ENCODE assay signal across 13 mouse cellular contexts in genomic region chr4:59585097-59585496, GRCm38 (mm10). TPM values are rescaled to one million over a fixed set of nuclear protein-coding genes. Genes with fewer than 3 reads are reported as not detected.
DNase-seq lines count a peak whose midpoint lies in the region; ATAC-seq and TF ChIP-seq lines count a peak whose summit lies in the region.
"Had no signal": no experiment of that assay in that cellular context is flagged by ENCODE, and none has a peak within 500 bp of the region (broad histone marks: within the 10 kb centered on the region; RNA-seq: fewer than 3 reads in every experiment).

No protein-coding gene starts in this region.

- H3K4me2 ChIP-seq in liver, postnatal 0 days (ENCODE audit: low read depth, low read length), result peak overlapping the region; percentile 44; the same call in 1 of the 2 replicates
- H3K4me2 ChIP-seq in liver, embryonic 12.5 days, result no peak overlapping the region
- H3K4me2 ChIP-seq: embryonic facial prominence, embryonic 15.5 days; intestine, embryonic 15.5 days had no signal

- TF ChIP-seq EP300 in liver, postnatal 0 days (IDR thresholded peaks at IDR 0.05; ENCODE audit: low read depth), result peak; percentile 22; the same call in 1 of the 2 replicates

- no peaks in the 10 kb centered on the region for H3K36me3 ChIP-seq in liver, postnatal 0 days (replicated peaks; ENCODE audit: insufficient read depth, low read length)
- H3K36me3 ChIP-seq in liver, embryonic 12.5 days, result no peaks in the 10 kb centered on the region
- H3K36me3 ChIP-seq: embryonic facial prominence, embryonic 15.5 days; intestine, embryonic 15.5 days had no signal

- peak; percentile 6 to 22 for DNase-seq in cerebellum, postnatal 10 days
- DNase-seq in cerebellum, adult 11-12 months, result no peak
- DNase-seq in liver, postnatal 0 days, result peak; percentile 72
- DNase-seq in adrenal gland, postnatal 36 days, result peak; percentile 28 to 64
- DNase-seq in kidney, adult 9 months, result peak; percentile 92
- DNase-seq in c-Kit-positive CD71-positive TER-119-positive erythroid progenitor cells, embryonic 14.5 days (ENCODE audit: low spot score), result no peak
- DNase-seq: B cell, adult 2 months; cerebellum, adult 11 months had no signal

- no peak overlapping the region for H3K4me3 ChIP-seq in liver, postnatal 0 days (ENCODE audit: low read depth, low read length)
- no peak overlapping the region for H3K4me3 ChIP-seq in liver, embryonic 12.5 days
- H3K4me3 ChIP-seq: embryonic facial prominence, embryonic 15.5 days; intestine, embryonic 15.5 days had no signal

- H3K9me3 ChIP-seq in liver, postnatal 0 days (ENCODE audit: low read length), result no peaks in the 10 kb centered on the region
- no peaks in the 10 kb centered on the region for H3K9me3 ChIP-seq in liver, embryonic 12.5 days (replicated peaks)
- H3K9me3 ChIP-seq: embryonic facial prominence, embryonic 15.5 days; intestine, embryonic 15.5 days had no signal

- H3K27me3 ChIP-seq in liver, postnatal 0 days (ENCODE audit: insufficient read depth, low read length), result no peaks in the 10 kb centered on the region
- no peaks in the 10 kb centered on the region for H3K27me3 ChIP-seq in liver, embryonic 12.5 days (replicated peaks)
- H3K27me3 ChIP-seq: embryonic facial prominence, embryonic 15.5 days; intestine, embryonic 15.5 days; Patski had no signal

- TF ChIP-seq CTCF in liver, postnatal 0 days (IDR thresholded peaks at IDR 0.05; ENCODE audit: low read depth), result no peak

- no peak for ATAC-seq in liver, postnatal 0 days
- no peak for ATAC-seq in liver, embryonic 12.5 days
- no peak for ATAC-seq in inflammation-experienced regulatory T-cells, adult 6 months
- ATAC-seq: intestine, embryonic 15.5 days; Patski had no signal

- H3K27ac ChIP-seq in liver, postnatal 0 days (ENCODE audit: low read depth), result peak overlapping the region; percentile 69
- H3K27ac ChIP-seq in liver, embryonic 12.5 days, result no peak overlapping the region
- H3K27ac ChIP-seq: embryonic facial prominence, embryonic 15.5 days; intestine, embryonic 15.5 days had no signal

- H3K9ac ChIP-seq in liver, postnatal 0 days (replicated peaks), result no peak overlapping the region
- no peak overlapping the region for H3K9ac ChIP-seq in liver, embryonic 12.5 days
- H3K9ac ChIP-seq: embryonic facial prominence, embryonic 15.5 days; intestine, embryonic 15.5 days had no signal

- peaks cover 17% of the 10 kb centered on the region for H3K4me1 ChIP-seq in liver, postnatal 0 days (ENCODE audit: insufficient read depth)
- H3K4me1 ChIP-seq in liver, embryonic 12.5 days, result peaks cover 18% of the 10 kb centered on the region

- 78% methylated on average over 5 of the region's 5 CpGs for WGBS in liver, postnatal 0 days (ENCODE audit: insufficient replicate concordance)
- 73% methylated on average over 5 of the region's 5 CpGs for WGBS in liver, embryonic 12.5 days (ENCODE audit: insufficient replicate concordance)

RNA-seq across cellular contexts. Expression of gene Hsdl2, which starts 3.7 kb away (rescaled TPM):
- polyA plus RNA-seq in liver, postnatal 0 days (2015; fragmentation: Nextera tagmentation; extraction: Ambion mirVana), result 58.9 and 61.6 TPM in 2 replicates
- polyA plus RNA-seq in liver, embryonic 12.5 days (2016; fragmentation: Nextera tagmentation; extraction: Ambion mirVana), result 18.8 TPM in 2 replicates
- total RNA-seq in adrenal gland, postnatal 36 days (2021), result 10 to 100 TPM; 79.9 to 82.5 TPM
- polyA plus RNA-seq in inflammation-experienced regulatory T-cells, adult 6 months (2017; shearing (Covaris generic)), result 10 to 100 TPM; 34.5 to 47.5 (median 41.4) TPM

RNA-seq across cellular contexts. Expression of gene Ptbp3, which starts 35.9 kb away (rescaled TPM):
- polyA plus RNA-seq in liver, postnatal 0 days (2015; fragmentation: Nextera tagmentation; extraction: Ambion mirVana), result 35.6 and 36.3 TPM in 2 replicates
- 60.2 and 62.6 TPM in 2 replicates for polyA plus RNA-seq in liver, embryonic 12.5 days (2016; fragmentation: Nextera tagmentation; extraction: Ambion mirVana)
- total RNA-seq in adrenal gland, postnatal 36 days (2021), result 100 to 1,000 TPM; 104 to 123 TPM
- 100 to 1,000 TPM in 2 of 3 experiments, 10 to 100 TPM in 1; 96.1 to 119 (median 110) TPM for polyA plus RNA-seq in inflammation-experienced regulatory T-cells, adult 6 months (2017; shearing (Covaris generic))

RNA-seq across cellular contexts. Expression of gene E130308A19Rik, which starts 40.9 kb away (rescaled TPM):
- polyA plus RNA-seq in liver, postnatal 0 days (2015; fragmentation: Nextera tagmentation; extraction: Ambion mirVana), result 5.4 and 5.5 TPM in 2 replicates
- polyA plus RNA-seq in liver, embryonic 12.5 days (2016; fragmentation: Nextera tagmentation; extraction: Ambion mirVana), result 12.8 and 14.8 TPM in 2 replicates
- 10 to 100 TPM; 14.5 to 16.6 TPM for total RNA-seq in adrenal gland, postnatal 36 days (2021)
- polyA plus RNA-seq in inflammation-experienced regulatory T-cells, adult 6 months (2017; shearing (Covaris generic)), result 10 to 100 TPM in 1 of 3 experiments, 1 to 10 TPM in 2; 7.0 to 25.5 (median 10.0) TPM

Comparison
In these comparisons a context has a peak if more than half of its experiments do, and no peak if none do; other contexts are left out.
1. DNase-seq: peak in cerebellum, postnatal 10 days (2 of 2), liver, postnatal 0 days (single experiment), adrenal gland, postnatal 36 days (2 of 2) and kidney, adult 9 months (single experiment); none in cerebellum, adult 11-12 months (single experiment) and c-Kit-positive CD71-positive TER-119-positive erythroid progenitor cells, embryonic 14.5 days (single experiment).